Mouse (Mus musculus) heart, adult 2 months (tissue): ENCODE data around the gene Foxp3. TPM values are rescaled to one million over a fixed set of nuclear protein-coding genes. Genes with fewer than 3 reads are reported as not detected.

Experiments
- DNase-seq, 2 experiments: peaks; one replicate each; pipeline ENCODE4 v3.0.0; 2021
- H3K27ac ChIP-seq: fragments of 200-600 bp; 2 replicates; pipeline ENCODE4 v1.8.1; 2022
- H3K27me3 ChIP-seq: fragments of 200-500 bp; 2 replicates; pipeline ENCODE4 v1.6.1; 2012; ENCODE audit warnings: mild to moderate bottlenecking, low read length, inconsistent platforms, mixed read lengths; ENCODE audit not compliant: control insufficient read depth, insufficient read depth
- H3K36me3 ChIP-seq: fragments of 200-500 bp; 2 replicates; pipeline ENCODE4 v1.6.1; 2012; ENCODE audit warnings: low read length, inconsistent platforms; ENCODE audit not compliant: control insufficient read depth, insufficient read depth
- H3K4me1 ChIP-seq: fragments of 200-500 bp; 2 replicates; pipeline ENCODE4 v1.6.1; 2011; ENCODE audit warnings: low read length; ENCODE audit not compliant: control insufficient read depth, insufficient read depth
- H3K4me3 ChIP-seq: fragments of 200-600 bp; 2 replicates; pipeline ENCODE4 v1.8.1; 2022
- H3K79me2 ChIP-seq: fragments of 200-500 bp; replicated peaks from 2 replicates; pipeline ENCODE4 v1.6.1; 2012; ENCODE audit warnings: mild to moderate bottlenecking, inconsistent platforms, low read length, moderate library complexity, mixed read lengths; ENCODE audit not compliant: control insufficient read depth, insufficient read depth
- H3K9ac ChIP-seq: fragments of 200-500 bp; 2 replicates; pipeline ENCODE4 v1.6.1; 2012; ENCODE audit warnings: low read depth, mild to moderate bottlenecking, control low read depth, inconsistent platforms, low read length, mixed read lengths
- CTCF ChIP-seq: fragments of 200-600 bp; IDR thresholded peaks from 2 replicates; pipeline ENCODE4 v1.8.1; 2022; ENCODE audit warnings: antibody characterized with exemption, mild to moderate bottlenecking, moderate library complexity
- EP300 ChIP-seq: fragments of 200-500 bp; IDR thresholded peaks from 2 replicates; pipeline ENCODE4 v1.6.1; 2011; ENCODE audit warnings: low read depth, low read length, control low read depth; ENCODE audit not compliant: insufficient read depth
- POLR2A ChIP-seq: fragments of 200-500 bp; IDR thresholded peaks from 2 replicates; pipeline ENCODE4 v1.6.1; 2011; ENCODE audit warnings: mild to moderate bottlenecking, low read depth, low read length, control low read depth; ENCODE audit not compliant: insufficient read depth
- WGBS: fragments of 180-500 bp; shearing (Covaris S2); methylation state at CpG from one replicate; pipeline ENCODE4 v1.1.7; 2018; 5-methylcytosine and 5-hydroxymethylcytosine counted together
- intact Hi-C: fragments of 180-260 bp; cut with DNase I; formaldehyde crosslinking; loops from one replicate; pipeline ENCODE4 v1.15.1; 2025
- polyA plus RNA-seq: library from polyadenylated mRNA; depleted of rRNA; stranded (reverse); fragments of >200 nt; gene quantifications from 2 replicates; pipeline ENCODE4 v1.2.3, GENCODE M21; 2012; rRNA removed
- total RNA-seq, 2 experiments: library from RNA; stranded (reverse); gene quantifications; 2 replicates each; pipeline ENCODE4 v1.2.3; 2021

The Foxp3 gene
- total and polyA plus RNA-seq, 3 experiments, result not detected

- TF ChIP-seq POLR2A (no peak), CTCF (no peak), EP300 (no peak)
- intact Hi-C loops, result no loop called here
- no peaks in the 10 kb centered on the region for H3K79me2 ChIP-seq
- no peaks in the 10 kb centered on the region for H3K36me3 ChIP-seq
- DNase-seq, result no peak
- no peak overlapping the region for H3K4me3 ChIP-seq
- no peak overlapping the region for H3K9ac ChIP-seq
- no peaks in the 10 kb centered on the region for H3K27me3 ChIP-seq
- H3K27ac ChIP-seq, result no peak overlapping the region
- WGBS, result 44% methylated on average over 3 of the region's 3 CpGs
- H3K4me1 ChIP-seq, result no peaks in the 10 kb centered on the region; the same call in 1 of the 2 replicates
Observed at GRCm38 (mm10) chrX:7635101-7635500, 61.7 kb downstream of the Foxp3 start.

GRCm38 (mm10) chrX:7638401-7639091 lies 65.1 kb downstream of the Foxp3 start, which contains the start of gene Syp:
TSS of gene Syp (plus strand) at chrX:7638471.
- no peaks in the 10 kb centered on the region; the same call in 1 of the 2 replicates for H3K4me1 ChIP-seq
- no peaks in the 10 kb centered on the region for H3K36me3 ChIP-seq
- DNase-seq, result peak; percentile 67 to 76
- 21% methylated on average over 41 of the region's 42 CpGs for WGBS
- H3K79me2 ChIP-seq, result no peaks in the 10 kb centered on the region
- no peak for TF ChIP-seq CTCF
- TF ChIP-seq POLR2A, result no peak
- TF ChIP-seq EP300, result no peak
- H3K27ac ChIP-seq, result no peak within 1 kb of the TSS
- intact Hi-C loops, result no loop called here
- H3K9ac ChIP-seq, result no peak within 1 kb of the TSS; the same call in 1 of the 2 replicates
- no peaks in the 10 kb centered on the region for H3K27me3 ChIP-seq
- H3K4me3 ChIP-seq, result no peak within 1 kb of the TSS

GRCm38 (mm10) chrX:7639536-7640325 lies 66.3 kb downstream of the Foxp3 start:
- TF ChIP-seq EP300, result no peak
- no peak for TF ChIP-seq CTCF
- no peak for TF ChIP-seq POLR2A
- no peaks in the 10 kb centered on the region for H3K79me2 ChIP-seq
- no peaks in the 10 kb centered on the region for H3K27me3 ChIP-seq
- H3K36me3 ChIP-seq, result no peaks in the 10 kb centered on the region
- WGBS, result 21% methylated on average over 13 of the region's 13 CpGs
- H3K4me3 ChIP-seq, result no peak overlapping the region
- no peaks in the 10 kb centered on the region; the same call in 1 of the 2 replicates for H3K4me1 ChIP-seq
- no peak overlapping the region for H3K27ac ChIP-seq
- intact Hi-C loops, result loop anchor here (5.0 kb wide), 1 partner anchor 67 kb away; the partner anchor contains the start of genes Foxp3 and Ppp1r3f
- H3K9ac ChIP-seq, result no peak overlapping the region
- DNase-seq, result no peak

GRCm38 (mm10) chrX:7640785-7641184 lies 67.3 kb downstream of the Foxp3 start:
- 29% methylated on average over 12 of the region's 12 CpGs for WGBS
- TF ChIP-seq CTCF (no peak), EP300 (no peak), POLR2A (no peak)
- DNase-seq, result no peak

More at GRCm38 (mm10) chrX:7640785-7641184, 67.3 kb downstream of the Foxp3 start:
- no peak overlapping the region for H3K9ac ChIP-seq
- H3K27me3 ChIP-seq, result no peaks in the 10 kb centered on the region
- intact Hi-C loops, result loop anchor here (5.0 kb wide), 1 partner anchor 68 kb away; the partner anchor contains the start of genes Foxp3 and Ppp1r3f
- no peak overlapping the region for H3K27ac ChIP-seq
- H3K4me1 ChIP-seq, result no peaks in the 10 kb centered on the region; the same call in 1 of the 2 replicates
- no peaks in the 10 kb centered on the region for H3K79me2 ChIP-seq
- H3K36me3 ChIP-seq, result no peaks in the 10 kb centered on the region
- no peak overlapping the region for H3K4me3 ChIP-seq

Other genes with a start within 250 kb of the Foxp3 start
- gene Usp27x, start 197.8 kb upstream of the Foxp3 start, total RNA-seq, result under 1 TPM; 0.32 to 0.81 TPM
- 0.21 and 0.23 TPM in 2 replicates for gene Usp27x, start 197.8 kb upstream of the Foxp3 start, polyA plus RNA-seq
- 1 to 10 TPM; 2.6 to 3.0 TPM for gene Ppp1r3f, start 639 bp downstream of the Foxp3 start, total RNA-seq
- 1.8 and 2.2 TPM in 2 replicates for gene Ppp1r3f, start 639 bp downstream of the Foxp3 start, polyA plus RNA-seq
- gene Ccdc22, start 31.9 kb downstream of the Foxp3 start, total RNA-seq, result 10 to 100 TPM; 11.4 to 12.1 TPM
- 9.6 and 11.2 TPM in 2 replicates for gene Ccdc22, start 31.9 kb downstream of the Foxp3 start, polyA plus RNA-seq
- gene Cacna1f, start 33.4 kb downstream of the Foxp3 start, total RNA-seq, result not detected
- 0.02 TPM in 1 of 2 replicates, not detected in the other for gene Cacna1f, start 33.4 kb downstream of the Foxp3 start, polyA plus RNA-seq
- 1 to 10 TPM; 2.6 to 4.2 TPM for gene Syp, start 64.8 kb downstream of the Foxp3 start, total RNA-seq
- 3.4 and 3.8 TPM in 2 replicates for gene Syp, start 64.8 kb downstream of the Foxp3 start, polyA plus RNA-seq
- 10 to 100 TPM; 16.8 to 25.2 TPM for gene Prickle3, start 83.6 kb downstream of the Foxp3 start, total RNA-seq
- gene Prickle3, start 83.6 kb downstream of the Foxp3 start, polyA plus RNA-seq, result 21.5 and 27.8 TPM in 2 replicates
- gene Plp2, start 97.7 kb downstream of the Foxp3 start, total RNA-seq, result 10 to 100 TPM; 40.3 to 56.3 TPM
- gene Plp2, start 97.7 kb downstream of the Foxp3 start, polyA plus RNA-seq, result 118 and 159 TPM in 2 replicates
- 10 to 100 TPM; 23.1 to 32.5 TPM for gene Magix, start 107.6 kb downstream of the Foxp3 start, total RNA-seq
- gene Magix, start 107.6 kb downstream of the Foxp3 start, polyA plus RNA-seq, result 37.5 and 44.5 TPM in 2 replicates
- gene Gpkow, start 123.5 kb downstream of the Foxp3 start, total RNA-seq, result 10 to 100 TPM; 18.0 to 19.3 TPM
- 7.1 and 11.4 TPM in 2 replicates for gene Gpkow, start 123.5 kb downstream of the Foxp3 start, polyA plus RNA-seq
- 10 to 100 TPM; 41.3 to 42.5 TPM for gene Wdr45, start 140.7 kb downstream of the Foxp3 start, total RNA-seq
- 48.3 and 57.9 TPM in 2 replicates for gene Wdr45, start 140.7 kb downstream of the Foxp3 start, polyA plus RNA-seq
- under 1 TPM in 1 of 2 experiments, not detected in 1; 0.94 TPM for gene Gm45208, start 148.6 kb downstream of the Foxp3 start, total RNA-seq
- 0.21 TPM in 1 of 2 replicates, not detected in the other for gene Gm45208, start 148.6 kb downstream of the Foxp3 start, polyA plus RNA-seq
- 1 to 10 TPM; 6.1 to 6.7 TPM for gene Praf2, start 154.8 kb downstream of the Foxp3 start, total RNA-seq
- 15.8 and 19.5 TPM in 2 replicates for gene Praf2, start 154.8 kb downstream of the Foxp3 start, polyA plus RNA-seq
- gene Ccdc120, start 177.3 kb downstream of the Foxp3 start, total RNA-seq, result 1 to 10 TPM in 1 of 2 experiments, under 1 TPM in 1; 0.32 to 1.1 TPM
- 1.1 and 2.8 TPM in 2 replicates for gene Ccdc120, start 177.3 kb downstream of the Foxp3 start, polyA plus RNA-seq
- gene Tfe3, start 188.9 kb downstream of the Foxp3 start, total RNA-seq, result 10 to 100 TPM; 13.0 to 15.4 TPM
- gene Tfe3, start 188.9 kb downstream of the Foxp3 start, polyA plus RNA-seq, result 11.1 and 13.5 TPM in 2 replicates
- gene Gripap1, start 216.1 kb downstream of the Foxp3 start, total RNA-seq, result 10 to 100 TPM; 20.8 to 24.6 TPM
- gene Gripap1, start 216.1 kb downstream of the Foxp3 start, polyA plus RNA-seq, result 25.3 and 38.9 TPM in 2 replicates
- under 1 TPM; 0.21 to 0.27 TPM for gene Kcnd1, start 248.6 kb downstream of the Foxp3 start, total RNA-seq
- gene Kcnd1, start 248.6 kb downstream of the Foxp3 start, polyA plus RNA-seq, result 0.59 and 1.2 TPM in 2 replicates